Mouse (Mus musculus) heart, postnatal 0 days (tissue): Measurements from ENCODE around the gene Dicer1. TPM values are rescaled to one million over a fixed set of nuclear protein-coding genes. Genes with fewer than 3 reads are reported as not detected.

Experiments
- ATAC-seq: fragments of 200-750 bp; cut with Nextera tagmentation; 2 replicates; pipeline ENCODE4 v1.8.0; 2017; ENCODE audit warnings: low read depth, moderate number of reproducible peaks, moderate library complexity; ENCODE audit not compliant: insufficient read depth
- DNase-seq: peaks from one replicate; pipeline ENCODE4 v3.0.0-alpha.2; 2016; ENCODE audit warnings: low spot score
- H3K27ac ChIP-seq: fragments of 300-500 bp; sonication (generic); 2 replicates; pipeline ENCODE4 v1.5.1; 2014; ENCODE audit warnings: low read depth, mild to moderate bottlenecking
- H3K27me3 ChIP-seq: fragments of 300-500 bp; sonication (generic); 2 replicates; pipeline ENCODE4 v1.6.1; 2014; ENCODE audit warnings: low read length, mixed read lengths; ENCODE audit not compliant: control insufficient read depth, insufficient read depth
- H3K36me3 ChIP-seq: fragments of 300-500 bp; sonication (generic); replicated peaks from 2 replicates; pipeline ENCODE4 v1.6.1; 2014; ENCODE audit warnings: low read length, mixed read lengths; ENCODE audit not compliant: control insufficient read depth, insufficient read depth
- H3K4me1 ChIP-seq: fragments of 300-500 bp; sonication (generic); 2 replicates; pipeline ENCODE4 v1.6.1; 2014; ENCODE audit warnings: antibody characterized with exemption; ENCODE audit not compliant: control insufficient read depth, insufficient read depth
- H3K4me2 ChIP-seq: fragments of 300-500 bp; sonication (generic); 2 replicates; pipeline ENCODE4 v1.6.1; 2014; ENCODE audit warnings: low read depth, mild to moderate bottlenecking, low read length, moderate library complexity
- H3K4me3 ChIP-seq: fragments of 300-500 bp; sonication (generic); 2 replicates; pipeline ENCODE4 v1.5.1; 2014; ENCODE audit warnings: low read depth, low read length
- H3K9ac ChIP-seq: fragments of 300-500 bp; sonication (generic); replicated peaks from 2 replicates; pipeline ENCODE4 v1.6.1; 2014; ENCODE audit warnings: low read depth, low read length, mixed read lengths
- H3K9me3 ChIP-seq: fragments of 300-500 bp; sonication (generic); replicated peaks from 2 replicates; pipeline ENCODE4 v1.6.1; 2016; ENCODE audit warnings: low read length; ENCODE audit not compliant: control insufficient read depth
- CTCF ChIP-seq: IDR thresholded peaks from 2 replicates; pipeline ENCODE4 v1.5.1; 2016; ENCODE audit warnings: antibody characterized with exemption, control low read depth, low read depth
- EP300 ChIP-seq: IDR thresholded peaks from 2 replicates; pipeline ENCODE4 v1.6.1; 2016; ENCODE audit warnings: antibody characterized with exemption, low read depth
- WGBS: fragments of 180-500 bp; shearing (Covaris S2); extraction: QIAGEN DNeasy Blood & Tissue Kit; methylation state at CpG from one replicate; pipeline ENCODE4 v1.1.7; 2014; 5-methylcytosine and 5-hydroxymethylcytosine counted together
- polyA plus RNA-seq: library from polyadenylated mRNA; unstranded; fragments of >200 nt; fragmentation: Nextera tagmentation; extraction: Ambion mirVana; gene quantifications from 2 replicates; pipeline ENCODE4 v1.2.1, GENCODE M21; 2015
- total RNA-seq: library from RNA; depleted of rRNA; stranded (reverse); fragments of >200 nt; gene quantifications from 2 replicates; pipeline ENCODE4 v1.2.3, GENCODE M21; 2014; ENCODE audit warnings: low replicate concordance; rRNA removed

Gene Dicer1
- total RNA-seq, result 17.4 and 32.1 TPM in 2 replicates
- polyA plus RNA-seq, result 12.3 and 14.3 TPM in 2 replicates

- Histone ChIP-seq H3K4me1 (peaks cover 20% of the 10 kb centered on the region), H3K4me2 (peak within 1 kb of the TSS; percentile 84), H3K36me3 (no peaks in the 10 kb centered on the region), H3K9me3 (no peaks in the 10 kb centered on the region), H3K27me3 (no peaks in the 10 kb centered on the region), H3K27ac (peak within 1 kb of the TSS; percentile 86), H3K9ac (peak within 1 kb of the TSS; percentile 87), H3K4me3 (peak within 1 kb of the TSS; percentile 82)
- DNase-seq (peak; percentile 89), ATAC-seq (peak; percentile 98)
- TF ChIP-seq EP300, result no peak
- no peak; the same call in 1 of the 2 replicates for TF ChIP-seq CTCF
- 1% methylated on average over 91 of the region's 94 CpGs for WGBS
Observed at GRCm38 (mm10) chr12:104751814-104752765, at the start of gene Dicer1. Dicer1 (minus strand) TSS chr12:104751952.

DNA sequence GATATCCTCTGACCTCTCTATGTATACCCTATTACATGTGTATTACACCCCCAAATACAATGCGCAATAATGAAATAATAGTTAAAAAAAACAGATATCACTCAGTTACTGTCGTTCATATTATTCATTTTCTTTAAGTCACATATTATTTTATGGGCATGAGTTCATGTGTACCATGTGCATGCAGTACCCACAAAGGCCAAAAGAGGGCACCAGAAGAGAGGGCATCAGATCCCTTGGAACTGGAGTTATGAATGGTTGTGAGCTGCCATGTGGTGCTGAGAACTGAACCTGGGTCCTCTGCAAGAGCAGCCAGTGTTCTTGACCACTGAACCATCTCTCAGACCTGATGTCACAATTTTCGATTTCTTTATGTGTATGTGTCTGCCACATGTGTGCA, 47.6 kb upstream of the Dicer1 start:
- Histone ChIP-seq H3K9ac (no peak overlapping the region), H3K27me3 (no peaks in the 10 kb centered on the region), H3K4me1 (no peaks in the 10 kb centered on the region), H3K9me3 (peaks cover 12% of the 10 kb centered on the region; the same call in 1 of the 2 replicates), H3K4me3 (no peak overlapping the region), H3K27ac (no peak overlapping the region), H3K4me2 (no peak overlapping the region), H3K36me3 (no peaks in the 10 kb centered on the region)
- ATAC-seq, result no peak
- DNase-seq, result no peak
- 84% methylated on average over 3 of the region's 3 CpGs for WGBS
- no peak for TF ChIP-seq CTCF
- no peak for TF ChIP-seq EP300

DNA sequence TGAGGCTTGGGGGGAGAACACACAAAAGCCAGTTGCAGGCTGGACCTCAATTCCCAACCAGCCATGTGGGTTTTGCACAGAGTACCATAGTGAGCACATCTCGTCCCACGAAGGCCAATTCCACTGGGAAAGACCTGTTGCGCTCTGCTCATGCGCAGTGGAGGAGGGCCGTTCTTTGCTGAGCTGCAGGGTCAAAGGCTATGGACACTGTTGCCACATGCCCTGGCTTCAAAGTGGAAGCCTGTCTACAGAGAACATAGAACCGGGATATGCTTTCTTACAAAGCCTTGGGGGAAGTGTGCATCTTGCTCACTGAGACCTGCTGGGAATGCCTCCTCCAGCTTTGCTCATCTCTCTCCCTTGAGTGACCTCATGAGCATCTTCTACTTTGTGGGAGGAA, 46.2 kb upstream of the Dicer1 start:
- no peak overlapping the region for H3K27ac ChIP-seq
- no peak overlapping the region for H3K4me3 ChIP-seq
- ATAC-seq (no peak), DNase-seq (no peak)
- no peak overlapping the region for H3K4me2 ChIP-seq
- no peak overlapping the region for H3K9ac ChIP-seq
- H3K27me3 ChIP-seq, result no peaks in the 10 kb centered on the region
- no peaks in the 10 kb centered on the region for H3K4me1 ChIP-seq
- 93% methylated on average over 6 of the region's 6 CpGs for WGBS
- no peak for TF ChIP-seq CTCF
- no peak for TF ChIP-seq EP300
- H3K36me3 ChIP-seq, result no peaks in the 10 kb centered on the region
- H3K9me3 ChIP-seq, result peaks cover 12% of the 10 kb centered on the region; the same call in 1 of the 2 replicates

DNA sequence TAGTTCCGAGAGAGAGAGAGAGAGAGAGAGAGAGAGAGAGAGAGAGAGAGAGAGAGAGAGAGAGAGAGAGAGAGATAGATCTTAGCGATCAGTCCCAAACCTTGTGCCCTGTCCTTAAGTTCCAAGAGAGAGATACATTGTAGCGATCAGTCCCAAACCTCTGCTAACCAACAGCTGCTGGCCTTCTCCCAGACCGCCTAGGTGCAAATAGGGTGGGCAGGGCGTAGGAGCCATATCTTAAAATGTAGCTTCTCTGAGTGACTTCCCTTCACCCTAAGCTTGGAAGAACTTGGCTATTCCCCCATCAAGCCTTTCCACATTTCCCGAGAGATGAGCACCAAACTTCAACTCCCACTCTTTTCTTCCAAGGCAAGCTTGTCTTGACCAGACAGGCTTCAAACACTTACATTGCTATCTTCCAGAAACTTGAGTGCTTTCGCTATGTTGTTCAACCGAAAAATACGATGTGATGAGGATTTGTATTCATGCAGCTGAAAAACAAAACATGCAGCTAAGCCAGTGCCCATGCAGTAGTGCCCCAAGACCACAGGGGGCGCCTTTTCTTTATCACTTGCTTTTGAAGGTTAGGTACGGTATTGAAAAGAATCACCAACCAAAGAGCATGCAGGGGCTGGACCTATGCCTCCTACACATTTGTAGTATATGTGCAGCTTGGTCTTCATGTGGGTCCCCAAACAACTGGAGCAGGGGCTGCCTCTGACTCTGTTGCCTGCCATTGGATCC, 45.1 kb upstream of the Dicer1 start:
- H3K4me3 ChIP-seq, result no peak overlapping the region
- no peak overlapping the region for H3K27ac ChIP-seq
- no peak overlapping the region for H3K4me2 ChIP-seq
- no peak for ATAC-seq
- H3K9me3 ChIP-seq, result peaks cover 12% of the 10 kb centered on the region; the same call in 1 of the 2 replicates
- no peak for DNase-seq
- H3K27me3 ChIP-seq, result no peaks in the 10 kb centered on the region
- TF ChIP-seq CTCF, result no peak
- TF ChIP-seq EP300, result no peak
- WGBS, result 79% methylated on average over 11 of the region's 11 CpGs
- no peak overlapping the region for H3K9ac ChIP-seq
- no peaks in the 10 kb centered on the region for H3K36me3 ChIP-seq
- H3K4me1 ChIP-seq, result no peaks in the 10 kb centered on the region

GRCm38 (mm10) chr12:104794957-104795356, 43.2 kb upstream of the Dicer1 start:
- Histone ChIP-seq H3K27ac (no peak overlapping the region), H3K4me2 (no peak overlapping the region), H3K4me3 (no peak overlapping the region), H3K36me3 (no peaks in the 10 kb centered on the region), H3K4me1 (no peaks in the 10 kb centered on the region), H3K9ac (no peak overlapping the region), H3K27me3 (no peaks in the 10 kb centered on the region), H3K9me3 (peaks cover 12% of the 10 kb centered on the region; the same call in 1 of the 2 replicates)
- no peak for DNase-seq
- ATAC-seq, result no peak
- TF ChIP-seq CTCF, result no peak
- TF ChIP-seq EP300, result no peak
- WGBS, result 74% methylated on average over 5 of the region's 5 CpGs
